Mouse (Mus musculus) kidney, adult 2 months (tissue): Measurements from ENCODE around the gene Spred3.

Experiments
- CTCF ChIP-seq: fragments of 200-500 bp; conservative IDR thresholded peaks from 2 replicates; pipeline ENCODE4 v1.5.1; 2011; ENCODE audit warnings: low read depth, mild to moderate bottlenecking, control low read depth, low read length, moderate library complexity, mixed read lengths; ENCODE audit not compliant: insufficient read depth, insufficient read length
- POLR2A ChIP-seq: fragments of 200-500 bp; IDR thresholded peaks from one replicate; pipeline ENCODE4 v1.6.1; 2011; ENCODE audit warnings: low read depth, low read length, control low read depth

- TF ChIP-seq POLR2A (no peak), CTCF (no peak)
Observed at GRCm38 (mm10) chr7:29148771-29149170, 21.4 kb downstream of the Spred3 start.
